Mouse (Mus musculus): ENCODE data around the gene Shank2. TPM values are rescaled to one million over a fixed set of nuclear protein-coding genes. Genes with fewer than 3 reads are reported as not detected.

The Shank2 gene
- polyA plus RNA-seq, 1 experiment from 2014 or later: 0.69 TPM

- Histone ChIP-seq H3K4me3 (ENCODE audit: low read depth, low read length) (no peak overlapping the region), H3K36me3 (ENCODE audit: control insufficient read depth, insufficient read depth, low read length) (no peaks in the 10 kb centered on the region), H3K9me3 (ENCODE audit: control insufficient read depth, low read length) (no peaks in the 10 kb centered on the region), H3K4me2 (replicated peaks; ENCODE audit: low read depth) (no peak overlapping the region), H3K27me3 (ENCODE audit: control insufficient read depth, insufficient read depth, low read length) (no peaks in the 10 kb centered on the region), H3K4me1 (replicated peaks; ENCODE audit: control insufficient read depth, insufficient read depth) (no peaks in the 10 kb centered on the region), H3K27ac (replicated peaks) (no peak overlapping the region), H3K9ac (ENCODE audit: low read length) (no peak overlapping the region)
- TF ChIP-seq CTCF (IDR thresholded peaks at IDR 0.05; ENCODE audit: low read depth) (no peak), EP300 (optimal IDR thresholded peaks at IDR 0.05) (no peak)
- DNase-seq (ENCODE audit: low spot score) (no peak), ATAC-seq (ENCODE audit: low FRiP score, low TSS enrichment) (no peak)
- 57% methylated on average over 3 of the region's 3 CpGs for WGBS
These were observed 2.7 kb upstream of the Shank2 start for GRCm38 (mm10) chr7:143999073-143999472.

- Histone ChIP-seq H3K4me2 (replicated peaks; ENCODE audit: low read depth) (no peak overlapping the region), H3K27me3 (ENCODE audit: control insufficient read depth, insufficient read depth, low read length) (no peaks in the 10 kb centered on the region), H3K27ac (replicated peaks) (no peak overlapping the region), H3K36me3 (ENCODE audit: control insufficient read depth, insufficient read depth, low read length) (no peaks in the 10 kb centered on the region), H3K4me1 (replicated peaks; ENCODE audit: control insufficient read depth, insufficient read depth) (no peaks in the 10 kb centered on the region), H3K9me3 (ENCODE audit: control insufficient read depth, low read length) (no peaks in the 10 kb centered on the region), H3K9ac (ENCODE audit: low read length) (no peak overlapping the region), H3K4me3 (ENCODE audit: low read depth, low read length) (no peak overlapping the region)
- ATAC-seq (ENCODE audit: low FRiP score, low TSS enrichment) (no peak), DNase-seq (ENCODE audit: low spot score) (no peak)
- 68% methylated on average over 3 of the region's 3 CpGs for WGBS
- TF ChIP-seq EP300 (optimal IDR thresholded peaks at IDR 0.05) (no peak), CTCF (IDR thresholded peaks at IDR 0.05; ENCODE audit: low read depth) (no peak)
These were observed 1.7 kb downstream of the Shank2 start for GRCm38 (mm10) chr7:144003471-144003870.

- WGBS: 78% methylated on average over 4 of the region's 4 CpGs
- H3K9ac ChIP-seq (ENCODE audit: low read length): no peak overlapping the region
- ATAC-seq (ENCODE audit: low FRiP score, low TSS enrichment) (no peak), DNase-seq (ENCODE audit: low spot score) (no peak)
- no peaks in the 10 kb centered on the region for H3K27me3 ChIP-seq (ENCODE audit: control insufficient read depth, insufficient read depth, low read length)
- no peak overlapping the region for H3K4me2 ChIP-seq (replicated peaks; ENCODE audit: low read depth)
- no peaks in the 10 kb centered on the region for H3K36me3 ChIP-seq (ENCODE audit: control insufficient read depth, insufficient read depth, low read length)
- no peak overlapping the region for H3K27ac ChIP-seq (replicated peaks)
- no peak overlapping the region for H3K4me3 ChIP-seq (ENCODE audit: low read depth, low read length)
- H3K4me1 ChIP-seq (replicated peaks; ENCODE audit: control insufficient read depth, insufficient read depth): no peaks in the 10 kb centered on the region
- H3K9me3 ChIP-seq (ENCODE audit: control insufficient read depth, low read length): no peaks in the 10 kb centered on the region
- TF ChIP-seq EP300 (optimal IDR thresholded peaks at IDR 0.05) (no peak), CTCF (IDR thresholded peaks at IDR 0.05; ENCODE audit: low read depth) (no peak)
These were observed 6.4 kb downstream of the Shank2 start for GRCm38 (mm10) chr7:144008079-144008478.

GRCm38 (mm10) chr7:144008985-144009384 lies 7.3 kb downstream of the Shank2 start:
- peak; percentile 75 for DNase-seq (ENCODE audit: low spot score)
- peak; percentile 89 for ATAC-seq (ENCODE audit: low FRiP score, low TSS enrichment)
- no peak overlapping the region for H3K27ac ChIP-seq (replicated peaks)
- H3K36me3 ChIP-seq (ENCODE audit: control insufficient read depth, insufficient read depth, low read length): no peaks in the 10 kb centered on the region
- no peaks in the 10 kb centered on the region for H3K27me3 ChIP-seq (ENCODE audit: control insufficient read depth, insufficient read depth, low read length)
- 55% methylated on average over 4 of the region's 4 CpGs for WGBS
- no peak overlapping the region for H3K4me2 ChIP-seq (replicated peaks; ENCODE audit: low read depth)
- TF ChIP-seq EP300 (optimal IDR thresholded peaks at IDR 0.05) (no peak), CTCF (IDR thresholded peaks at IDR 0.05; ENCODE audit: low read depth) (no peak)
- no peaks in the 10 kb centered on the region for H3K4me1 ChIP-seq (replicated peaks; ENCODE audit: control insufficient read depth, insufficient read depth)
- no peak overlapping the region for H3K9ac ChIP-seq (ENCODE audit: low read length)
- no peaks in the 10 kb centered on the region for H3K9me3 ChIP-seq (ENCODE audit: control insufficient read depth, low read length)
- no peak overlapping the region for H3K4me3 ChIP-seq (ENCODE audit: low read depth, low read length)

- no peak for TF ChIP-seq CTCF (IDR thresholded peaks at IDR 0.05; ENCODE audit: low read depth)
- TF ChIP-seq EP300 (optimal IDR thresholded peaks at IDR 0.05): no peak
- Histone ChIP-seq H3K4me2 (replicated peaks; ENCODE audit: low read depth) (no peak overlapping the region), H3K4me1 (replicated peaks; ENCODE audit: control insufficient read depth, insufficient read depth) (no peaks in the 10 kb centered on the region), H3K27me3 (ENCODE audit: control insufficient read depth, insufficient read depth, low read length) (no peaks in the 10 kb centered on the region), H3K36me3 (ENCODE audit: control insufficient read depth, insufficient read depth, low read length) (no peaks in the 10 kb centered on the region), H3K4me3 (ENCODE audit: low read depth, low read length) (no peak overlapping the region), H3K27ac (replicated peaks) (no peak overlapping the region), H3K9me3 (ENCODE audit: control insufficient read depth, low read length) (no peaks in the 10 kb centered on the region), H3K9ac (ENCODE audit: low read length) (no peak overlapping the region)
- DNase-seq (ENCODE audit: low spot score) (no peak), ATAC-seq (ENCODE audit: low FRiP score, low TSS enrichment) (no peak)
- 58% methylated on average over 2 of the region's 2 CpGs for WGBS
These were observed 12.8 kb downstream of the Shank2 start for GRCm38 (mm10) chr7:144014485-144014884.

GRCm38 (mm10) chr7:144021801-144022200 lies 20.1 kb downstream of the Shank2 start:
- H3K27ac ChIP-seq (replicated peaks): no peak overlapping the region
- no peak for DNase-seq (ENCODE audit: low spot score)
- no peaks in the 10 kb centered on the region for H3K27me3 ChIP-seq (ENCODE audit: control insufficient read depth, insufficient read depth, low read length)
- no peaks in the 10 kb centered on the region for H3K4me1 ChIP-seq (replicated peaks; ENCODE audit: control insufficient read depth, insufficient read depth)
- H3K36me3 ChIP-seq (ENCODE audit: control insufficient read depth, insufficient read depth, low read length): no peaks in the 10 kb centered on the region
- H3K9me3 ChIP-seq (ENCODE audit: control insufficient read depth, low read length): no peaks in the 10 kb centered on the region
- no peak overlapping the region for H3K4me3 ChIP-seq (ENCODE audit: low read depth, low read length)
- WGBS: 75% methylated on average over 3 of the region's 3 CpGs
- H3K4me2 ChIP-seq (replicated peaks; ENCODE audit: low read depth): no peak overlapping the region
- no peak for TF ChIP-seq EP300 (optimal IDR thresholded peaks at IDR 0.05)
- no peak for TF ChIP-seq CTCF (IDR thresholded peaks at IDR 0.05; ENCODE audit: low read depth)
- H3K9ac ChIP-seq (ENCODE audit: low read length): no peak overlapping the region
- ATAC-seq (ENCODE audit: low FRiP score, low TSS enrichment): no peak
